Mouse (Mus musculus) liver, adult 2 months (tissue): ENCODE results near the gene Endod1.

Experiments
- CTCF ChIP-seq: fragments of 200-500 bp; IDR thresholded peaks from 2 replicates; pipeline ENCODE4 v1.5.1; 2011; ENCODE audit warnings: low read depth, low read length, control low read depth
- POLR2A ChIP-seq: fragments of 200-500 bp; IDR thresholded peaks from 2 replicates; pipeline ENCODE4 v1.6.1; 2011; ENCODE audit warnings: low read length, control low read depth; ENCODE audit not compliant: insufficient read depth; ENCODE audit errors: extremely low read depth

GRCm38 (mm10) chr9:14362068-14362768, 19.1 kb downstream of the Endod1 start:
- TF ChIP-seq POLR2A (no peak), CTCF (no peak)
